ENCODE assay signal across 21 mouse cellular contexts in the genomic region with DNA sequence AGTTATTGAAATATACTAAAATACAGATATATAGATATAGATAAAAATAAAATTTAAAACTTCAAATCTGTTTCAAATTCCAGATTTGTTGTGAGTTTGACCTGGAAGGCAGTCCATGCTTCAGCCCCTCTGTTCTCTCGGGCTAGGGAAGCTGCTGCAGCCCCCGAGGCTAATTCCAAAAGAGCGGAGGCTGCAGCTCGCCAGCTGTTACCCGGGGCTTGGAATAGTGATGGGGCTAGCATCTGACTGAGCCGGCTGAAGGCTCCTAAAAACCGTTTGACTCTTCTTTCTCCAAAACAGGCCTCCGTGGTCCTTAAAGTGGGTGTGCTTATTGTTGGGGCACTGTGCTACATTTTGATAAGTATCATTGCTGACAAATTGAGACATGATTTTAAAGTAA. TPM values are rescaled to one million over a fixed set of nuclear protein-coding genes. Genes with fewer than 3 reads are reported as not detected.
A peak's percentile ranks its signal among the peaks of the same experiment; 100 is the strongest.
DNase-seq lines count a peak whose midpoint lies in the region; ATAC-seq and TF ChIP-seq lines count a peak whose summit lies in the region.
"Had no signal": no experiment of that assay in that cellular context is flagged by ENCODE, and none has a peak within 500 bp of the region (broad histone marks: within the 10 kb centered on the region; RNA-seq: fewer than 3 reads in every experiment).

No protein-coding gene starts in this region.

- H3K4me2 ChIP-seq in forebrain, embryonic 12.5 days: no peak overlapping the region
- H3K4me2 ChIP-seq in midbrain, embryonic 11.5 days: no peak overlapping the region
- H3K4me2 ChIP-seq in midbrain, postnatal 0 days (ENCODE audit: low read depth, low read length, poor library complexity, severe bottlenecking): no peak overlapping the region
- H3K4me2 ChIP-seq: forebrain, embryonic 13.5 days; hindbrain, embryonic 12.5 days; intestine, embryonic 15.5 days; limb, embryonic 15.5 days; liver, embryonic 15.5 days had no signal

- no peak overlapping the region for H3K9ac ChIP-seq in forebrain, embryonic 12.5 days
- no peak overlapping the region for H3K9ac ChIP-seq in midbrain, embryonic 11.5 days (ENCODE audit: low read length)
- H3K9ac ChIP-seq in midbrain, postnatal 0 days (replicated peaks; ENCODE audit: low read length, poor library complexity, severe bottlenecking): no peak overlapping the region
- H3K9ac ChIP-seq: forebrain, embryonic 13.5 days; hindbrain, embryonic 12.5 days; intestine, embryonic 15.5 days; limb, embryonic 15.5 days; liver, embryonic 15.5 days had no signal

- intact Hi-C loops in left cerebral cortex, postnatal 36 days (cut with DNase I): loop anchor here (5.0 to 10.0 kb wide), 3 partner anchors 120 to 787 kb away; partner anchors contain the start of gene Msx1

- no peak for ATAC-seq in forebrain, embryonic 12.5 days (ENCODE audit: low FRiP score)
- peak; percentile 62 for ATAC-seq in midbrain, embryonic 11.5 days (ENCODE audit: low FRiP score)
- no peak for ATAC-seq in midbrain, postnatal 0 days (ENCODE audit: low FRiP score)
- ATAC-seq: forebrain, embryonic 13.5 days; intestine, embryonic 15.5 days; lung, postnatal 0 days had no signal

- H3K36me3 ChIP-seq in forebrain, embryonic 10.5 days (replicated peaks): no peaks in the 10 kb centered on the region
- H3K36me3 ChIP-seq in forebrain, embryonic 12.5 days (replicated peaks): no peaks in the 10 kb centered on the region
- H3K36me3 ChIP-seq in midbrain, embryonic 11.5 days (ENCODE audit: control insufficient read depth, insufficient read depth, low read length): no peaks in the 10 kb centered on the region
- no peaks in the 10 kb centered on the region for H3K36me3 ChIP-seq in midbrain, postnatal 0 days (ENCODE audit: insufficient read depth, low read length)
- H3K36me3 ChIP-seq in limb, embryonic 10.5 days: no peaks in the 10 kb centered on the region
- H3K36me3 ChIP-seq: hindbrain, embryonic 12.5 days; intestine, embryonic 15.5 days; limb, embryonic 15.5 days; liver, embryonic 15.5 days had no signal

- H3K27me3 ChIP-seq in forebrain, embryonic 10.5 days (ENCODE audit: poor library complexity, severe bottlenecking): peaks cover 26% of the 10 kb centered on the region
- H3K27me3 ChIP-seq in forebrain, embryonic 12.5 days: peaks cover 17% of the 10 kb centered on the region
- H3K27me3 ChIP-seq in midbrain, embryonic 11.5 days (ENCODE audit: control insufficient read depth, insufficient read depth, low read length): no peaks in the 10 kb centered on the region; the same call in 1 of the 2 replicates
- H3K27me3 ChIP-seq in midbrain, postnatal 0 days (ENCODE audit: insufficient read depth, low read length): no peaks in the 10 kb centered on the region
- peaks cover 10% of the 10 kb centered on the region; the same call in 1 of the 2 replicates for H3K27me3 ChIP-seq in limb, embryonic 10.5 days (ENCODE audit: low read depth, poor library complexity, severe bottlenecking)
- H3K27me3 ChIP-seq: forebrain, embryonic 13.5 days; intestine, embryonic 15.5 days; liver, embryonic 15.5 days had no signal

- TF ChIP-seq CTCF in midbrain, postnatal 0 days (IDR thresholded peaks at IDR 0.05): no peak

- DNase-seq in forebrain, embryonic 10.5 days (ENCODE audit: extremely low spot score, low spot score): peak; percentile 32
- peak; percentile 84 for DNase-seq in midbrain, embryonic 11.5 days (ENCODE audit: low spot score, missing footprints)
- no peak for DNase-seq in midbrain, postnatal 0 days (ENCODE audit: low spot score)
- DNase-seq in embryo, embryonic 9.5 days (ENCODE audit: extremely low spot score): peak; percentile 47
- DNase-seq in limb, embryonic 10.5 days (ENCODE audit: low spot score): peak; percentile 56
- DNase-seq in kidney, adult 8-10 months: no peak
- no peak for DNase-seq in left cerebral cortex, postnatal 36 days (ENCODE audit: low spot score in 2 of 2)
- DNase-seq: adrenal gland, postnatal 10 days; cerebellum, adult 11-12 months; cerebellum, postnatal 25 days; gastrocnemius, postnatal 25 days; kidney, postnatal 36 days; thymus, adult 2 months had no signal

- H3K4me1 ChIP-seq in forebrain, embryonic 10.5 days: peaks cover 59% of the 10 kb centered on the region
- H3K4me1 ChIP-seq in forebrain, embryonic 12.5 days: peaks cover 27% of the 10 kb centered on the region
- peaks cover 28% of the 10 kb centered on the region for H3K4me1 ChIP-seq in midbrain, embryonic 11.5 days (ENCODE audit: control insufficient read depth, insufficient read depth, low read length)
- H3K4me1 ChIP-seq in midbrain, postnatal 0 days (ENCODE audit: insufficient read depth, low read length): no peaks in the 10 kb centered on the region; the same call in 1 of the 2 replicates
- H3K4me1 ChIP-seq in limb, embryonic 10.5 days: peaks cover 60% of the 10 kb centered on the region
- H3K4me1 ChIP-seq: liver, embryonic 15.5 days had no signal

- no peak overlapping the region for H3K4me3 ChIP-seq in forebrain, embryonic 10.5 days
- no peak overlapping the region for H3K4me3 ChIP-seq in forebrain, embryonic 12.5 days (replicated peaks)
- H3K4me3 ChIP-seq in midbrain, embryonic 11.5 days (ENCODE audit: low read depth, low read length): no peak overlapping the region
- H3K4me3 ChIP-seq in midbrain, postnatal 0 days (ENCODE audit: low read depth, low read length): no peak overlapping the region
- H3K4me3 ChIP-seq in limb, embryonic 10.5 days: no peak overlapping the region; the same call in 1 of the 2 replicates
- H3K4me3 ChIP-seq: forebrain, embryonic 13.5 days; hindbrain, embryonic 12.5 days; intestine, embryonic 15.5 days; limb, embryonic 15.5 days; liver, embryonic 15.5 days; myocyte had no signal

- no peaks in the 10 kb centered on the region for H3K9me3 ChIP-seq in forebrain, embryonic 10.5 days
- no peaks in the 10 kb centered on the region for H3K9me3 ChIP-seq in forebrain, embryonic 12.5 days
- no peaks in the 10 kb centered on the region for H3K9me3 ChIP-seq in midbrain, embryonic 11.5 days (ENCODE audit: control insufficient read depth, low read length)
- H3K9me3 ChIP-seq in midbrain, postnatal 0 days (ENCODE audit: low read length): no peaks in the 10 kb centered on the region
- H3K9me3 ChIP-seq in limb, embryonic 10.5 days (replicated peaks): no peaks in the 10 kb centered on the region
- H3K9me3 ChIP-seq: forebrain, embryonic 13.5 days; hindbrain, embryonic 12.5 days; intestine, embryonic 15.5 days; limb, embryonic 15.5 days; liver, embryonic 15.5 days had no signal

- no peak overlapping the region for H3K27ac ChIP-seq in forebrain, embryonic 10.5 days
- no peak overlapping the region for H3K27ac ChIP-seq in forebrain, embryonic 12.5 days
- no peak overlapping the region for H3K27ac ChIP-seq in midbrain, embryonic 11.5 days (ENCODE audit: low read depth, low read length)
- H3K27ac ChIP-seq in midbrain, postnatal 0 days (ENCODE audit: low read depth, low read length): no peak overlapping the region
- H3K27ac ChIP-seq in limb, embryonic 10.5 days: no peak overlapping the region; the same call in 1 of the 2 replicates
- H3K27ac ChIP-seq: forebrain, embryonic 13.5 days; hindbrain, embryonic 12.5 days; intestine, embryonic 15.5 days; limb, embryonic 15.5 days; liver, embryonic 15.5 days had no signal

- WGBS in forebrain, embryonic 10.5 days: 8% methylated on average over 8 of the region's 8 CpGs
- WGBS in forebrain, embryonic 12.5 days: 8% methylated on average over 8 of the region's 8 CpGs
- 3% methylated on average over 8 of the region's 8 CpGs for WGBS in midbrain, embryonic 11.5 days
- 37% methylated on average over 8 of the region's 8 CpGs for WGBS in midbrain, postnatal 0 days
- WGBS in limb, embryonic 10.5 days: 9% methylated on average over 8 of the region's 8 CpGs

RNA-seq across cellular contexts. Expression of gene Stx18, which starts 46.1 kb away (rescaled TPM):
- 52.0 and 54.4 TPM in 2 replicates for polyA plus RNA-seq in forebrain, embryonic 10.5 days (2016; fragmentation: Nextera tagmentation; extraction: Ambion mirVana)
- 35.6 and 41.6 TPM in 2 replicates for polyA plus RNA-seq in forebrain, embryonic 12.5 days (2016; fragmentation: Nextera tagmentation; extraction: Ambion mirVana)
- polyA plus RNA-seq in midbrain, embryonic 11.5 days (2014; fragmentation: Nextera tagmentation; extraction: Ambion mirVana): 48.6 and 56.7 TPM in 2 replicates
- total RNA-seq in midbrain, postnatal 0 days (2014; rRNA removed): 14.0 and 20.8 TPM in 2 replicates
- 24.4 and 26.1 TPM in 2 replicates for polyA plus RNA-seq in midbrain, postnatal 0 days (2015; fragmentation: Nextera tagmentation; extraction: Ambion mirVana)
- 49.4 and 53.4 TPM in 2 replicates for polyA plus RNA-seq in limb, embryonic 10.5 days (2016; fragmentation: Nextera tagmentation; extraction: Ambion mirVana)
- total RNA-seq in left cerebral cortex, postnatal 36 days (2021): 10 to 100 TPM; 32.5 to 41.2 TPM

Comparison
In these comparisons a context has a peak if more than half of its experiments do, and no peak if none do; other contexts are left out.
1. DNase-seq: peak in forebrain, embryonic 10.5 days (single experiment), midbrain, embryonic 11.5 days (single experiment), embryo, embryonic 9.5 days (single experiment) and limb, embryonic 10.5 days (single experiment); none in midbrain, postnatal 0 days (single experiment), kidney, adult 8-10 months (0 of 2) and left cerebral cortex, postnatal 36 days (0 of 2).